Comparison of ENCODE assay signal across 30 mouse cellular contexts in genomic region chr10:28251385-28251784, GRCm38 (mm10).
DNase-seq lines count a peak whose midpoint lies in the region; ATAC-seq and TF ChIP-seq lines count a peak whose summit lies in the region.
"Had no signal": no experiment of that assay in that cellular context is flagged by ENCODE, and none has a peak within 500 bp of the region (broad histone marks: within the 10 kb centered on the region; RNA-seq: fewer than 3 reads in every experiment).

No protein-coding gene starts in this region.

- no peak overlapping the region for H3K4me3 ChIP-seq in forebrain, embryonic 13.5 days
- no peak overlapping the region for H3K4me3 ChIP-seq in forebrain, embryonic 11.5 days (ENCODE audit: low read depth, low read length)
- H3K4me3 ChIP-seq in left cerebral cortex, adult 2 months = no peak overlapping the region
- no peak overlapping the region for H3K4me3 ChIP-seq in forebrain, postnatal 0 days (ENCODE audit: low read depth, low read length)
- H3K4me3 ChIP-seq: embryonic facial prominence, embryonic 13.5 days; erythroblast, embryonic 14.5 days; gastrocnemius, adult 2 months; heart, embryonic 12.5 days; hindbrain, embryonic 15.5 days; limb, embryonic 10.5 days; limb, embryonic 15.5 days; liver, embryonic 13.5 days; megakaryocyte, embryonic 14.5 days; neural tube, embryonic 15.5 days had no signal

- DNase-seq in forebrain, embryonic 11.5 days (ENCODE audit: low spot score) = no peak
- DNase-seq in left cerebral cortex, adult 2 months (ENCODE audit: extremely low spot score in 1 of 2, low spot score in 2 of 2) = no peak
- DNase-seq in left cerebral cortex, postnatal 14 days (ENCODE audit: low spot score in 2 of 2) = no peak
- peak; percentile 5 for DNase-seq in right cerebral cortex, adult 18-20 months
- DNase-seq in right cerebral cortex, postnatal 10 days (ENCODE audit: low spot score in 2 of 2) = no peak
- DNase-seq in forebrain, postnatal 0 days = peak; percentile 23
- DNase-seq in ovary, postnatal 36 days (ENCODE audit: low spot score) = no peak
- DNase-seq: adrenal gland, postnatal 25 days; cerebellum, adult 8-10 months; gastrocnemius, adult 2 months; gastrocnemius, postnatal 36 days; heart, adult 18-20 months; heart, postnatal 4 days; kidney, adult 11 months; kidney, postnatal 25 days; liver, embryonic 13.5 days; lung, adult 18-20 months; lung, postnatal 4 days had no signal

- no peaks in the 10 kb centered on the region for H3K9me3 ChIP-seq in forebrain, embryonic 13.5 days (replicated peaks)
- H3K9me3 ChIP-seq in forebrain, embryonic 11.5 days (ENCODE audit: control insufficient read depth, low read length) = no peaks in the 10 kb centered on the region
- no peaks in the 10 kb centered on the region for H3K9me3 ChIP-seq in forebrain, postnatal 0 days (ENCODE audit: low read length)
- H3K9me3 ChIP-seq: embryonic facial prominence, embryonic 13.5 days; heart, embryonic 12.5 days; hindbrain, embryonic 15.5 days; limb, embryonic 10.5 days; limb, embryonic 15.5 days; liver, embryonic 13.5 days; megakaryocyte, embryonic 14.5 days; neural tube, embryonic 15.5 days had no signal

- no peaks in the 10 kb centered on the region for H3K36me3 ChIP-seq in forebrain, embryonic 13.5 days (ENCODE audit: poor library complexity, severe bottlenecking)
- H3K36me3 ChIP-seq in forebrain, embryonic 11.5 days (ENCODE audit: control insufficient read depth, insufficient read depth, low read length) = no peaks in the 10 kb centered on the region
- no peaks in the 10 kb centered on the region for H3K36me3 ChIP-seq in forebrain, postnatal 0 days (ENCODE audit: insufficient read depth)
- H3K36me3 ChIP-seq: embryonic facial prominence, embryonic 13.5 days; heart, embryonic 12.5 days; hindbrain, embryonic 15.5 days; limb, embryonic 10.5 days; limb, embryonic 15.5 days; liver, embryonic 13.5 days; neural tube, embryonic 15.5 days had no signal

- peaks cover 8% of the 10 kb centered on the region; the same call in 1 of the 2 replicates for H3K4me1 ChIP-seq in forebrain, embryonic 13.5 days
- 0 out of 2 replicates have a peak, but pooled peaks cover 2% of the 10 kb centered on the region for H3K4me1 ChIP-seq in forebrain, embryonic 11.5 days (replicated peaks; ENCODE audit: control insufficient read depth, insufficient read depth, low read length)
- 0 out of 2 replicates have a peak, but pooled peaks cover 6% of the 10 kb centered on the region for H3K4me1 ChIP-seq in forebrain, postnatal 0 days (ENCODE audit: insufficient read depth)
- H3K4me1 ChIP-seq: heart, embryonic 12.5 days; hindbrain, embryonic 15.5 days; limb, embryonic 10.5 days; limb, embryonic 15.5 days; liver, embryonic 13.5 days; megakaryocyte, embryonic 14.5 days had no signal

- ATAC-seq in forebrain, embryonic 13.5 days = peak; percentile 53
- no peak for ATAC-seq in forebrain, embryonic 11.5 days (replicated peaks; ENCODE audit: low FRiP score)
- ATAC-seq in forebrain, postnatal 0 days = peak; percentile 32; the same call in 1 of the 2 replicates
- ATAC-seq: CD4-positive, CD25-positive, alpha-beta regulatory T cell, adult 4 months; inflammation-experienced regulatory T-cells, adult 6 months; lung, postnatal 0 days had no signal

- TF ChIP-seq CTCF in left cerebral cortex, adult 2 months (IDR thresholded peaks at IDR 0.05) = no peak
- no peak for TF ChIP-seq CTCF in forebrain, postnatal 0 days (IDR thresholded peaks at IDR 0.05; ENCODE audit: low read depth)

- intact Hi-C loops in left cerebral cortex, adult 2 months (cut with DNase I) = no loop called here
- intact Hi-C loops in left cerebral cortex, postnatal 14 days (cut with DNase I) = no loop called here

- H3K27me3 ChIP-seq in forebrain, embryonic 13.5 days = no peaks in the 10 kb centered on the region
- H3K27me3 ChIP-seq in forebrain, embryonic 11.5 days (ENCODE audit: control insufficient read depth, insufficient read depth, low read length) = no peaks in the 10 kb centered on the region
- H3K27me3 ChIP-seq in forebrain, postnatal 0 days (ENCODE audit: insufficient read depth, low read length) = no peaks in the 10 kb centered on the region
- H3K27me3 ChIP-seq: embryonic facial prominence, embryonic 13.5 days; heart, embryonic 12.5 days; hindbrain, embryonic 15.5 days; limb, embryonic 15.5 days; liver, embryonic 13.5 days; megakaryocyte, embryonic 14.5 days; neural tube, embryonic 15.5 days had no signal

- H3K27ac ChIP-seq in forebrain, embryonic 13.5 days = peak overlapping the region; percentile 27; the same call in 1 of the 2 replicates
- no peak overlapping the region for H3K27ac ChIP-seq in forebrain, embryonic 11.5 days (ENCODE audit: low read depth, low read length)
- H3K27ac ChIP-seq in left cerebral cortex, adult 2 months = peak overlapping the region; percentile 67
- no peak overlapping the region for H3K27ac ChIP-seq in forebrain, postnatal 0 days (ENCODE audit: low read depth, low read length)
- H3K27ac ChIP-seq: embryonic facial prominence, embryonic 13.5 days; hindbrain, embryonic 15.5 days; limb, embryonic 10.5 days; limb, embryonic 15.5 days; liver, embryonic 13.5 days; neural tube, embryonic 15.5 days had no signal

- no peak overlapping the region for H3K4me2 ChIP-seq in forebrain, embryonic 13.5 days
- no peak overlapping the region for H3K4me2 ChIP-seq in forebrain, embryonic 11.5 days (ENCODE audit: low read depth, low read length, severe bottlenecking)
- H3K4me2 ChIP-seq in forebrain, postnatal 0 days (ENCODE audit: low read depth) = no peak overlapping the region
- H3K4me2 ChIP-seq: embryonic facial prominence, embryonic 13.5 days; heart, embryonic 12.5 days; hindbrain, embryonic 15.5 days; limb, embryonic 15.5 days; liver, embryonic 13.5 days; neural tube, embryonic 15.5 days had no signal

- WGBS in forebrain, embryonic 13.5 days = 31% methylated on average over 4 of the region's 4 CpGs
- WGBS in forebrain, embryonic 11.5 days = 40% methylated on average over 4 of the region's 4 CpGs
- 23% methylated on average over 4 of the region's 4 CpGs for WGBS in forebrain, postnatal 0 days

- H3K9ac ChIP-seq in forebrain, embryonic 13.5 days = no peak overlapping the region
- no peak overlapping the region for H3K9ac ChIP-seq in forebrain, embryonic 11.5 days (ENCODE audit: low read length)
- no peak overlapping the region for H3K9ac ChIP-seq in forebrain, postnatal 0 days
- H3K9ac ChIP-seq: heart, embryonic 12.5 days; hindbrain, embryonic 15.5 days; limb, embryonic 15.5 days; liver, embryonic 13.5 days; neural tube, embryonic 15.5 days had no signal

Comparison
In these comparisons a context has a peak if more than half of its experiments do, and no peak if none do; other contexts are left out.
1. H3K27ac ChIP-seq: peak in forebrain, embryonic 13.5 days (single experiment) and left cerebral cortex, adult 2 months (single experiment); none in forebrain, embryonic 11.5 days (single experiment) and forebrain, postnatal 0 days (single experiment).
2. DNase-seq: peak in right cerebral cortex, adult 18-20 months (single experiment) and forebrain, postnatal 0 days (single experiment); none in forebrain, embryonic 11.5 days (single experiment), left cerebral cortex, adult 2 months (0 of 2), left cerebral cortex, postnatal 14 days (0 of 2), right cerebral cortex, postnatal 10 days (0 of 2) and ovary, postnatal 36 days (single experiment).